Mouse (Mus musculus): ENCODE results near the gene Maml3. TPM values are rescaled to one million over a fixed set of nuclear protein-coding genes. Genes with fewer than 3 reads are reported as not detected.

Gene Maml3
- polyA plus RNA-seq, 1 experiment from 2014 or later = 4.7 TPM

DNA sequence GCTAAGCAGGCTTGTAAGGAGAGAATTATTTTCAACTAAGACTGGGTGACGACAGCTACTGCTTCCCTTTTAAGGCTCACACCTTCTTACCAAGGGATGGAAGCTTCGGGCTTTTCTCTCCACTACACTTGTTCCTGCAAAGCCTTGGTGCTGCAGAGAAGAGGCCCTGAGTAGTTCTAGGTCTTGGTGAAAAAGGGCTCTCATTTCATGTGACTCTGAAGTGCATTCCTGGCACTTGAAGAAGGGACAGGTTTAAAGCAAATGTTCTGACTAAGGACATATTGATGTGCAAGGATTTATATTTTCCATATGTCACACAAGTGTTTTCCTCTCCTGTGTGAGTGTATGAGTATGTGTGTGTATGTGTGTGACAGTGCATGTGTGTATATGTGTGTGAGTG is 134.4 kb downstream of the Maml3 start:
- WGBS = 90% methylated on average over 2 of the region's 2 CpGs
- Histone ChIP-seq H3K36me3 (no peaks in the 10 kb centered on the region), H3K4me3 (no peak overlapping the region), H3K9me3 (replicated peaks) (no peaks in the 10 kb centered on the region), H3K4me1 (no peaks in the 10 kb centered on the region), H3K27me3 (ENCODE audit: low read depth, poor library complexity, severe bottlenecking) (no peaks in the 10 kb centered on the region), H3K27ac (no peak overlapping the region)
- no peak for DNase-seq (ENCODE audit: low spot score)

DNA sequence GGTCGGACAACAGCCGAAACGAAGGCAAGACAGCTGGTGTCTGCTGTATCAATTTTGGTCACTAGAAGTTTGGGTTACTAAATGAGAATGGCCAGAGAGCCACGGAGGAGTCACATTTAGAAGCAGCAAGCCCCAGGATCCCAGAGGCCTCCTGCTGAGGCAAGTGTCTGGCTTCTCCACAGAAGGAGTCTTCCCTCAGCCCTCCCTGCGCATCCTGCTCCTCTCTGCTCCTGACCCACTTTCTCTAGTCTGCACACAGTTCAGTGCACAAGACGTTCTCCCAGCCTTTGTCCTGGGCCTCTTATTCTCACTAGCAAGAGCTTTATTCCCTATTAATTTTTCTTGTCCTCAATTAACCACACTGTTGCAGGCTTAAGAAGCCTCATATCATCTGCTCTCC is 135.4 kb downstream of the Maml3 start:
- Histone ChIP-seq H3K27ac (no peak overlapping the region), H3K4me1 (peaks cover 5% of the 10 kb centered on the region), H3K9me3 (replicated peaks) (no peaks in the 10 kb centered on the region), H3K36me3 (no peaks in the 10 kb centered on the region), H3K27me3 (ENCODE audit: low read depth, poor library complexity, severe bottlenecking) (no peaks in the 10 kb centered on the region), H3K4me3 (no peak overlapping the region)
- WGBS = 76% methylated on average over 6 of the region's 6 CpGs
- no peak for DNase-seq (ENCODE audit: low spot score)

DNA sequence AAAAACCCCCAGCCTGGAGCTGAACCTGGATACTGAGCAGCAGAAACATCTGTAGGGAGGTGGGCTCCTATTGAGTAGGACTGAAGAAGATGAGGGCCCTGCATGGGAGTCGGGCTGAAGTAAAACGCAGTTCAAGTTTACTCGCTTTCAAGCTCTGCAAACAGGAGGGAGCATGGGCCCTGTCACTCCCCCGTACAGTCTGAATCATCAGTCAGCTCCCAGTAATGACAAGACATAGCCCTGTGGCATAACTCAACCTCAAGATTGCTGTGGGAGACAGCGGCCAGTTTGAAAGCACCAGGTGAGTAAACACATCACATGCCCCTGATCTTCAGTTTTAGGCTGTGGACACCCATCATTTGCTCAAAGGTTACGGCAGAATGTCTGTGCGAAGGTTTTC is 139.0 kb downstream of the Maml3 start:
- DNase-seq (ENCODE audit: low spot score) = no peak
- Histone ChIP-seq H3K9me3 (replicated peaks) (no peaks in the 10 kb centered on the region), H3K27ac (peak overlapping the region; percentile 19; the same call in 1 of the 2 replicates), H3K4me3 (no peak overlapping the region), H3K27me3 (ENCODE audit: low read depth, poor library complexity, severe bottlenecking) (no peaks in the 10 kb centered on the region), H3K36me3 (no peaks in the 10 kb centered on the region), H3K4me1 (peaks cover 23% of the 10 kb centered on the region)
- 78% methylated on average over 7 of the region's 7 CpGs for WGBS

DNA sequence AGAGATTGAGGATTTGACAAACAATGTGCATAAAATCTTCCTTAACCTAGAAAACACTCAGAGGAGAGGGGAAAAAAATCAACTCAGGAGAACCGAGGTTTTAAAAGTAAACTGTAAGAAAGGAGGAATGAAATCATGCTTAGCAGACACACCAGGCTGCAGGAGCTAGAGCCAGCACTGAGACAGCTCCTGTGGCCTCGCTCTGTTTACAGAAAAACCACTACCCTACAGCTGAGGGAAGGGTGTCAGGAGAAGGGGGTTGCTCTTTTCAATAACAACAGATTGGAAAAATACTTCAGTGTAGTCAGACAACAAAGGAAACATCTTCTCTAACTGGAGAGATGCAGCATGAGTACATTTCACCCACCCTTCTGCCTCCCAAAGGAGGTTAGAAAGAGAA is 139.4 kb downstream of the Maml3 start:
- DNase-seq (ENCODE audit: low spot score) = no peak
- 53% methylated on average over 2 of the region's 2 CpGs for WGBS

DNA sequence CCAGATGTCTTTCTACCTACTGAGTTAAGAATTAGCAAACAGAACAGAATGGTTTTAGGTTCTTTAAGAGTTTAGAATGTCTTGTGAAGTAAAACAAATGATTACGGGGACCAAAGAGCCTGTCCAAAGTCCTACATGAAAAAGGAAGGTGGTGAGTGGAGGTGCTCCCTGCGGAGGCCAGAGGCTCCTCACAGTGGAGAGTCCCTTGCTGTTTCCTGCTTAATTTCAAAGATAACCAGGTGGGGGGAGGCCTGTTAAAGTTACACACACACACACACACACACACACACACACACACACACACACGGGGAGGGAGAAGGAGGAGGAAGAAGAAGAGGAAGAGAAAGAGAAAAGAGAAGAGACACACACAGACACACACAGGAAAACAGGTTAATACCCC is 139.9 kb downstream of the Maml3 start:
- 60% methylated on average over 3 of the region's 3 CpGs for WGBS
- DNase-seq (ENCODE audit: low spot score) = no peak
- peaks cover 23% of the 10 kb centered on the region for H3K4me1 ChIP-seq
- no peaks in the 10 kb centered on the region for H3K9me3 ChIP-seq (replicated peaks)
- no peak overlapping the region for H3K4me3 ChIP-seq
- no peaks in the 10 kb centered on the region for H3K27me3 ChIP-seq (ENCODE audit: low read depth, poor library complexity, severe bottlenecking)
- H3K27ac ChIP-seq = no peak overlapping the region
- no peaks in the 10 kb centered on the region for H3K36me3 ChIP-seq

More for the DNA sequence above, 139.4 kb downstream of the Maml3 start:
- Histone ChIP-seq H3K27ac (peak overlapping the region; percentile 19; the same call in 1 of the 2 replicates), H3K27me3 (ENCODE audit: low read depth, poor library complexity, severe bottlenecking) (no peaks in the 10 kb centered on the region), H3K4me3 (no peak overlapping the region), H3K36me3 (no peaks in the 10 kb centered on the region), H3K9me3 (replicated peaks) (no peaks in the 10 kb centered on the region), H3K4me1 (peaks cover 23% of the 10 kb centered on the region)

DNA sequence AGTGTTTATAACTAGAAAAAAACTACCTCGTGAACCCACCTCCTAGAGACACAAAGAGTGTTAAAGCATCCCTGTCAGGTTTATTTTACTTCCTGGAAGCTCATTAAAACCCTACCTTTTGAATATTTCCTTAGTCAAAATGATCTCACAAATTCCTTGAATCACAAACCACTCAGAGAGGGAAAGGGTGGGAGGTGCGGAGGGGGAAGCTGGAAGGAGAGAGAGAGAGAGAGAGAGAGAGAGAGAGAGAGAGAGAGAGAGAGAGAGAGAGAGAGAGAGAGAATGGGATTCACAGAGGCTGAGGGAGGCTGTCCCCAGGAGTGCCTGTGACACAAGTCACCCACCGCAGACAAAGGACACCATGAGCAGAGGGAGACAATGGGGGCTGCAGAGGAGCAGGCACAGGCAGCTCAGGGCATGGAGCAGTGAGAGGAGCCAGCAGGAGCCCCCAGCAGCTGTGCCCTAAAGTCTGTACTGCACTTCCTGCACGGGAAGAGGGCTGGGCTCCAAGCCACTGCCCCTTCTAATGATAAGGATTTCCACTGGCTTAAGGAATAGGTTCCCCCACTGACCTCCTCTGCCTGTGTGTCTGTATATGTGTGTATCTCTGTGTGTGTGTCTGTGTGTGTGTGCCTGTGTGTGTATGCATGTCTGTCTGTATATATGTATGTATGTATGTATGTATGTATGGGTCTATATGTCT is 140.8 kb downstream of the Maml3 start:
- no peak for DNase-seq (ENCODE audit: low spot score)
- H3K4me1 ChIP-seq = peaks cover 23% of the 10 kb centered on the region
- H3K9me3 ChIP-seq (replicated peaks) = no peaks in the 10 kb centered on the region
- H3K36me3 ChIP-seq = no peaks in the 10 kb centered on the region
- no peaks in the 10 kb centered on the region for H3K27me3 ChIP-seq (ENCODE audit: low read depth, poor library complexity, severe bottlenecking)
- no peak overlapping the region for H3K4me3 ChIP-seq
- WGBS = 45% methylated on average over 4 of the region's 4 CpGs
- peak overlapping the region; percentile 56 for H3K27ac ChIP-seq

DNA sequence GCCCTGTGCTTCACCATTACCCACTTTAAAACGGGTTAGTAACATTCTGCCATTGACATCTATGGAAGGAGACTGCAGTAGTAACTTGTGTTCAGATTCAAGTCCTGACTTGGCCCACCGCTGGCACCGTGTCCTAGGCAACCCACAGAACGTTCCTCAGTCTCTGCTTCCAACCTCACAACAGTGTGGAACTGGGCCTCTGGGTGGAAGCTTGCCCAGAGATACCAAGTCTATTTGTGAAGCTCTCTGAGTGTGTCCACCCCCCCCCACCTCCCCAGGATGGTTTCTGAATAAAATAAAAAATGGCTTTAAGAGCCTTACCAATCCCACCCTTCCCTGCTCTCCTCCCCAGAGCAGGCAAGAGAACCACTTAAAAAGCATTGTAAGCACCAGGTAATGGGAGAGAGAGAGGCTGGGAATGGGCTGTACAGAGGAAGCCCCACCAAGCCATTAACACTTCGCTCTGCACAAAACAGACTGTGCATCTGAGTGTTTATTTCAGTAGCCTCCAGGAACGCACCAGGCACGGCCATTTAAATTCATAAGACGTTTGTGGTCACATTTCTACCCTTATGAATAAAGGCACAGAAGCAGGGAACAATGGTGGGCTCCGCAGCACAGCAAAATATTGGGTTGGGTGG is 141.6 kb downstream of the Maml3 start:
- H3K4me1 ChIP-seq = peaks cover 23% of the 10 kb centered on the region
- 89% methylated on average over 9 of the region's 9 CpGs for WGBS
- H3K4me3 ChIP-seq = no peak overlapping the region
- H3K27ac ChIP-seq = no peak overlapping the region
- H3K27me3 ChIP-seq (ENCODE audit: low read depth, poor library complexity, severe bottlenecking) = no peaks in the 10 kb centered on the region
- no peaks in the 10 kb centered on the region for H3K36me3 ChIP-seq
- H3K9me3 ChIP-seq (replicated peaks) = no peaks in the 10 kb centered on the region
- DNase-seq (ENCODE audit: low spot score) = no peak

DNA sequence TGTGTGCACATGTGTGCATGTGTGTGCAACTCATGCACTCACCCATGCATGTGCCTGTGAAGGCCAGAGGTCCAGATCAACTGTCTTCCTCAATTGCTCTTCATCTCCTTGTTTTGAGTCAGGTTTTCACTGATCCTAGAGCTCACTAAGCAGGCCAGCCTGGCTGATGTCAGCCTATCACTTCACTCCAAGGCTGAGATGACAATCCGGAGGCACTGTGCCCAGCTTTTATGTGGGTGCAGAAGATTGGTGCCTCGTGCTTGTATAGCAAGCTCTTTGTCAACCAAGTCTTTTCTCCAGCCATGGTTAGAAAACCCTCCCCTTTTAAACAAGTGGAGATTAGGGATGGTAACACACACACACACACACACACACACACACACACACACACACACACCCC is 146.1 kb downstream of the Maml3 start:
- DNase-seq (ENCODE audit: low spot score) = no peak
- no peak overlapping the region for H3K27ac ChIP-seq
- 91% methylated on average over 2 of the region's 2 CpGs for WGBS

DNA sequence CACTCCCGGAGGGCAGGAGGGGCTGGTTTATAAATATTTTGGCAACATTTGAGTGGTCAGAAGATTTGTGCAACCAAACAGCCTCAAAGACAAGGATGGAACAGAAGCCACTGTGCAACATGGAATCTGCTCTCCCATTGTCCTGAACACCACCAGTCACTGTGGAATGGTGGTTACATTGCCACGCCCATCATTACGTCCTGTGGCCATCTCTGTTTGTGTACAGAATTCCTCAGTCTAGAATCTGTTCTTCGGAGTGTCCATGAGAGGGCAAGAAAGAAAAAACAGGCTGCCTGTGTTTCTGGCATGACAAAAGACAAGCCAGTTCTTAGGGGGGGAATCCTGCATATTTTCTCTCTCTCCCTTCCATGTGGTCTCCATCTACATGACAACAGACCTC is 150.4 kb downstream of the Maml3 start:
- 89% methylated on average over 4 of the region's 4 CpGs for WGBS
- DNase-seq (ENCODE audit: low spot score) = no peak

More for the DNA sequence above, 146.1 kb downstream of the Maml3 start:
- Histone ChIP-seq H3K36me3 (no peaks in the 10 kb centered on the region), H3K27me3 (ENCODE audit: low read depth, poor library complexity, severe bottlenecking) (no peaks in the 10 kb centered on the region), H3K9me3 (replicated peaks) (no peaks in the 10 kb centered on the region), H3K4me3 (no peak overlapping the region), H3K4me1 (peaks cover 11% of the 10 kb centered on the region)

DNA sequence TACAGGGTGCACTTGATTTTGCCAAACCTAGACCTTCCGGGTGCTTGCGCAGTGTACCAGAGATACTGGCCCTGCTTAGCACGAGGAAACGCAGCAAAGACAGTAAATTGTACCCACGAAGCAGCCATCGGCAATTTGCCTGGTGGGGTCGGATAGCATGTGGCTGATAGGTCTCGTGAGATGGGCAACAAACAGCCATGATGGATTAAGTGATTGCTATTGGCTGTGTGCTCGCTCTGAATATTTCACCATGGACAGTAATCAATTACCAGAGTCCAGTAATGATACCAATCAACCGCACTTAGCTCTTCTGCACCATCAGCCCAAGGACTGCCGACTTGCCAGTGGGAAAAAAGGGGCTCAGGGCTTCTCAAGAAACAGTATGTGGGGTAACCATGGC is 150.9 kb downstream of the Maml3 start:
- Histone ChIP-seq H3K4me3 (no peak overlapping the region), H3K36me3 (no peaks in the 10 kb centered on the region), H3K9me3 (replicated peaks) (no peaks in the 10 kb centered on the region), H3K27ac (no peak overlapping the region), H3K4me1 (peaks cover 10% of the 10 kb centered on the region; the same call in 1 of the 2 replicates), H3K27me3 (ENCODE audit: low read depth, poor library complexity, severe bottlenecking) (no peaks in the 10 kb centered on the region)
- DNase-seq (ENCODE audit: low spot score) = no peak
- 87% methylated on average over 11 of the region's 11 CpGs for WGBS

More for the DNA sequence above, 150.4 kb downstream of the Maml3 start:
- Histone ChIP-seq H3K4me1 (peaks cover 10% of the 10 kb centered on the region; the same call in 1 of the 2 replicates), H3K9me3 (replicated peaks) (no peaks in the 10 kb centered on the region), H3K4me3 (no peak overlapping the region), H3K27ac (no peak overlapping the region), H3K27me3 (ENCODE audit: low read depth, poor library complexity, severe bottlenecking) (no peaks in the 10 kb centered on the region), H3K36me3 (no peaks in the 10 kb centered on the region)

DNA sequence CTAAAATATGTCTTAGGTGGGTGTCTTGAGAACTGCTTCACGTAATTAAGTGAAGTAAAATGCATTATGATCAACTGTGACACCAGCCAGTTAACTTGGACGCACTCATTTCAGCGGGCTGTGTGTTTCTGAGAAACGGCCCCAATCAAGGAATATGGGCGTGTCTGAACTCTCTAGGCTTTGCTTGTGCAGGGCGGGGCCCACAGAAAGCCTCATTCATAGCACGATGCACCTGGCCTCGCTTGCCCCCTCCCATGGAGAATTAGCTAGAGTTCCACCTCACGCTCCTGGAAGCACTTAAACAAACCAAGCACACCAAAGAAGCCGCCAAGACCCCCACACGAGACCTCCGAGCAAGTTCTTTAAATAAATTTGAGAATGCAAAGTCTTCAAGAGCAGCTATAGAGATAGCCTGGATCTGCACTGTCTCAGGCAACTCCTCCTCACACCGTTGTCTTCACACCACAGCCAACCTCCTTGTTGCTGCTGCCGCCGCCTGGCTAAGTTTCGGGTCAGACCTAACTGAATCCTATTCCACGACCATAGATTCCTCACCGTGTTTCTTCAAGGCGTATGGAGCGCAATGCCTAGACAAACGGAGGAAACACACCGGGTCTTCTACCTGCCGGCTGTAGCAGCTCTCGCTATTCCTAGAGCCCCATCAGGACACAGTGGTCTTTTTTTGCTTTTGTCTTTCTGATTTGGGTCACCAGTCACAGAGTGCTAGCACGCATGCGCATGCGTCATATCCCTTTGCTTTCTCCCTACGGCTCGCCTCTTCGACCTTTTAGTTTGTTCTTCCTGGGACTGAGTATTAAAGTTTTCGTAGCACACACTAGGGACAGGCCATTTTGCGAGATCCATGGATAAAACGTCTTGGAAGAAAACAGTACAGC is 151.9 kb downstream of the Maml3 start:
- no peak overlapping the region for H3K27ac ChIP-seq
- 75% methylated on average over 33 of the region's 33 CpGs for WGBS
- H3K4me1 ChIP-seq = peaks cover 10% of the 10 kb centered on the region; the same call in 1 of the 2 replicates
- H3K9me3 ChIP-seq (replicated peaks) = no peaks in the 10 kb centered on the region
- no peak overlapping the region for H3K4me3 ChIP-seq
- H3K36me3 ChIP-seq = no peaks in the 10 kb centered on the region
- H3K27me3 ChIP-seq (ENCODE audit: low read depth, poor library complexity, severe bottlenecking) = no peaks in the 10 kb centered on the region
- no peak for DNase-seq (ENCODE audit: low spot score)

DNA sequence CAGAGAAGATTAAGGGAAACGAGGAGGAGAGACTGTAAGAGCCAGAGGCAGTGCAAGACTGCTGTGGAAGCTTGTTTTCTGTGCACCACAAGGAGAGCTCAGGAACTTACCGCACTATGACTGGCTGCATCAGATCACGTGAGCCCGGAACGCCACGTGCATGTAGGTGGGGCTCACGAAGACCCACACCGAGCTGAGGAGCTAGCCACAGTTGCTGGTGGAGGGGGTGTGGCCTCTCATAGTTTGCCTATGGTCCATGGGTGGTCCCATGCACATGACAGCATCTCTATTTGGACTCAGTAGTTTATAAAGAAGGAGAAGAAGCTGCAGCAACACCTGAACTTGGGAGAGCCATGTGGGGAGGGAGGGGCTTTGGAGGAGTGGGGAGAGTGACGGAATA is 152.6 kb downstream of the Maml3 start:
- no peak overlapping the region for H3K27ac ChIP-seq
- H3K27me3 ChIP-seq (ENCODE audit: low read depth, poor library complexity, severe bottlenecking) = no peaks in the 10 kb centered on the region
- H3K9me3 ChIP-seq (replicated peaks) = no peaks in the 10 kb centered on the region
- 82% methylated on average over 9 of the region's 9 CpGs for WGBS
- no peaks in the 10 kb centered on the region for H3K36me3 ChIP-seq
- H3K4me1 ChIP-seq = peaks cover 10% of the 10 kb centered on the region; the same call in 1 of the 2 replicates
- DNase-seq (ENCODE audit: low spot score) = no peak
- no peak overlapping the region for H3K4me3 ChIP-seq

DNA sequence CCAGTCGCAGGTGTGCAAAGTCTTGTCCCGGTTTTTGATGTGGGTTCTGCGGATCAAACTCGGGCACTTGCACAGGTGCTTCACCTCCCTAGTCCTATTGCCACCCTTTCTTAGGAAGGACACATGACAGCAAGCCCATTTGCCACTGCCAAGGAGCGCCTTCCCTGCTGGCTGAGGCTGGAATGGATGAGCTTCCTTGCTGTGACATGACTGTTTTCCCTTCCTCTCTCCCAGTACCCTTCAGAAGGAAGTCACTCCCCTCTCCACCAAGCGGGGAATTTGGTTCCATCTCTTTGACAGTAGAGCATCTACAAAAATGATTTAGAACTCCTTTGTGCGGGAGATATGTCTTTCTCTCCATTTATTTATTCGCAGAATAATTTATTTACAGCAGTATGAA is 155.2 kb downstream of the Maml3 start:
- H3K27me3 ChIP-seq (ENCODE audit: low read depth, poor library complexity, severe bottlenecking) = no peaks in the 10 kb centered on the region
- H3K4me1 ChIP-seq = peaks cover 16% of the 10 kb centered on the region
- WGBS = 86% methylated on average over 8 of the region's 8 CpGs
- no peaks in the 10 kb centered on the region for H3K36me3 ChIP-seq
- H3K27ac ChIP-seq = no peak overlapping the region
- H3K9me3 ChIP-seq (replicated peaks) = no peaks in the 10 kb centered on the region
- H3K4me3 ChIP-seq = no peak overlapping the region
- no peak for DNase-seq (ENCODE audit: low spot score)

All from limb, embryonic 10.5 days (tissue).